Mouse (Mus musculus): ENCODE measurements around the gene Ube4a. TPM values are rescaled to one million over a fixed set of nuclear protein-coding genes. Genes with fewer than 3 reads are reported as not detected.
A peak's percentile ranks its signal among the peaks of the same experiment; 100 is the strongest.

The Ube4a gene
- 14.7 and 17.6 TPM in 2 replicates for polyA plus RNA-seq (2015; fragmentation: Nextera tagmentation; extraction: Ambion mirVana)

DNA sequence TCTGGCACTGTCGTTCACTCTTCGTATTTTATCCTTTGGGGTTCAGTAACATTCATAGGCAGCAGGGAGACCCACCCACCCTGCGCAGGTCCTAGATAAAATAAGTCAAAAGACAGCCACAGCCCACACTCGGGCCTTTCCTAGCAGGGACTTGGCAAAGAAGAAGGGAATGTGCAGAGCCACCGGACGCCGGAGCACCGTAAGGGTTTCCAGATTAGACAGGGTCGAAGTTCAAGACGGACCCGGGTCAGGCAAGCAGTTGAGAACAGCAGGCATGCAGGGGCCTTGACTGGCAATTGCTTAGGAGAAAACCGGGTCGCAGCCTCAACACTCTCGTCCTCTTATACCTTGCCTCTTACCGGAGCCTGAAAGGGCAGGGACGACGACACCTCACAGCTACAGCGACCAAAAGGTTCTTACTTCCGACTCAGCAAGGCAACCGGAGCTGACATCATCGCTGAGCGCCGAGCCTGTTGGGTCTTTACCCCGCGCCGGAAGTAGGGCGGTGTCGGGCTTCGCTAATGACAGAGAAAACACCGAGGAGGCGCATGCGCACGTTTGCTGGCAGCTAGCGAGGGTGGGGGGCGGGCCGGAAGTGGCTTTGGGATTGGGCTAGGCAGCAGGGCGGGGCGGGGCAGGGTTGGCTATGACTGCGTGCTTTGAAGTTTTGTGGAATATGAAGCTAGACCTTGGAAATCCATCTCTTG is at the start of gene Ube4a:
Ube4a (minus strand) TSS at position 475 of the 707 bp plus-strand sequence.
- H3K4me2 ChIP-seq, result peak within 1 kb of the TSS; percentile 90
- H3K4me3 ChIP-seq, result peak within 1 kb of the TSS; percentile 84
- H3K4me1 ChIP-seq (replicated peaks), result peaks cover 16% of the 10 kb centered on the region
- H3K27me3 ChIP-seq, result peaks cover 3% of the 10 kb centered on the region
- H3K9me3 ChIP-seq (replicated peaks), result no peaks in the 10 kb centered on the region
- peak; percentile 95 for ATAC-seq (replicated peaks; ENCODE audit: insufficient number of reproducible peaks, insufficient read depth, low FRiP score, low read depth)
- H3K36me3 ChIP-seq, result peaks cover 23% of the 10 kb centered on the region
- under 1% methylated on average over 39 of the region's 39 CpGs for WGBS
- H3K9ac ChIP-seq, result peak within 1 kb of the TSS; percentile 77
- H3K27ac ChIP-seq, result peak within 1 kb of the TSS; percentile 69

DNA sequence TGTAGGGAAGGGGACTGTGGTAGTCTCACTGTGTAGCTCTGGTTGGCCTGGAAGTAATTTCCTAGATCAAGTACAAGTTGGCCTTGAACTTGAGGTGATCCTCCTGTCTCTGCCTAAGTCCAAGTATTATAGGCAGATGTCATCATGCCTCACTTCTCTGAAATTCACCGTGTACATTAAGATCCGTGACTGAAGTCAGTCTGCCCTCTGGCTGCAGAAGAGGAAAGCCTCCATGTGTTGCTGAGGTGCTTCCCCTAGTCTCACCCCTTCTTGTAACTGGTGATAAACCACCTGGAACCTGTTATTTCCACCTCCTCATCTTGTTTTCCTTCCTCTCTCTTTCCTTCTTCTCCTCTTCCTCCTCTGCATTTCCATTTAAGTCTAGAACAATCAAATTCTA is 49.5 kb upstream of the Ube4a start:
- Histone ChIP-seq H3K36me3 (no peaks in the 10 kb centered on the region), H3K27me3 (no peaks in the 10 kb centered on the region), H3K4me1 (replicated peaks) (no peaks in the 10 kb centered on the region), H3K9me3 (replicated peaks) (no peaks in the 10 kb centered on the region), H3K9ac (no peak overlapping the region), H3K4me2 (no peak overlapping the region), H3K4me3 (no peak overlapping the region), H3K27ac (no peak overlapping the region)
- WGBS, result 32% methylated on average over 2 of the region's 2 CpGs
- no peak for ATAC-seq (replicated peaks; ENCODE audit: insufficient number of reproducible peaks, insufficient read depth, low FRiP score, low read depth)

DNA sequence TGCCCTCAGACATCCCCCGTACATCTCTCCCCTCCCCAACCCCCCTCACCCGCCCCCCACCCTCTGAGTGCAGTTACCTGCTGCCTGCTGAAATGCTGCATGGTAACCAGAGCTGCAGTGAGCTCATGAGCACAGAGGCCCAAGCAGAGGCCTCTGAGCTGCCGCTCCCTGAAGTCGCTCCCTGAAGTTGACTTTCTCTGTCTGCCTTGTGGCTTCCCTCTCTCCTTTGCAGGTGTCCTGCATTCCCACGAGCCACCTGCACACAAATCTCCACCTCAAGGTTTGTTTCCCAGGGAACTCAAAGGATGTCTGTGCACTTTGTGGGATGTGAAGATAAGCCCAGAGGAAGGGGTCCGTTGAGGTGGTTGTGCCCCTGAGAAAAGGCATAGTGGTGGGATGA is 45.9 kb upstream of the Ube4a start:
- no peaks in the 10 kb centered on the region for H3K27me3 ChIP-seq
- H3K4me1 ChIP-seq (replicated peaks), result no peaks in the 10 kb centered on the region
- no peaks in the 10 kb centered on the region for H3K9me3 ChIP-seq (replicated peaks)
- WGBS, result 36% methylated on average over 6 of the region's 6 CpGs
- ATAC-seq (replicated peaks; ENCODE audit: insufficient number of reproducible peaks, insufficient read depth, low FRiP score, low read depth), result no peak
- no peak overlapping the region for H3K27ac ChIP-seq
- H3K4me2 ChIP-seq, result no peak overlapping the region
- no peak overlapping the region for H3K9ac ChIP-seq
- H3K36me3 ChIP-seq, result no peaks in the 10 kb centered on the region
- no peak overlapping the region for H3K4me3 ChIP-seq

DNA sequence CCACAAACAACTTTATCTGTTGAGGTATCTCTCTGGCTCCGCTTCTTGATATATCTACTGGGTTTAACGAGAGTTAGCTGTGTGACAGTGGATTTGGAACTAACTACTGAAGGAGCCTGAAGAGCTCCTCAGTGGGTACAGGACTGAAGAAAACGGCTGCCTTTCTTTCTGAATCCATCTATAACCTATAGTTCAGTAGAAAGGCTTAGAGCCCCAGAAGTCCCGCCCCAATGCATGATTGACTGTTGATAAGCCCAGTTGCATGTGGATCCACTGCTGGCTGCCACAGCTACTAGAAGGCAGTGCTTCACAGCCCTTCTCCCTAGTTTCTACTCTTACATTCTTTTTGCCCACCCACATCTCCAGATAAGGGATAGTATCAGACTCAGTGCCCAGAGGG is 45.1 kb upstream of the Ube4a start:
- H3K9ac ChIP-seq, result no peak overlapping the region
- no peak overlapping the region for H3K4me3 ChIP-seq

DNA sequence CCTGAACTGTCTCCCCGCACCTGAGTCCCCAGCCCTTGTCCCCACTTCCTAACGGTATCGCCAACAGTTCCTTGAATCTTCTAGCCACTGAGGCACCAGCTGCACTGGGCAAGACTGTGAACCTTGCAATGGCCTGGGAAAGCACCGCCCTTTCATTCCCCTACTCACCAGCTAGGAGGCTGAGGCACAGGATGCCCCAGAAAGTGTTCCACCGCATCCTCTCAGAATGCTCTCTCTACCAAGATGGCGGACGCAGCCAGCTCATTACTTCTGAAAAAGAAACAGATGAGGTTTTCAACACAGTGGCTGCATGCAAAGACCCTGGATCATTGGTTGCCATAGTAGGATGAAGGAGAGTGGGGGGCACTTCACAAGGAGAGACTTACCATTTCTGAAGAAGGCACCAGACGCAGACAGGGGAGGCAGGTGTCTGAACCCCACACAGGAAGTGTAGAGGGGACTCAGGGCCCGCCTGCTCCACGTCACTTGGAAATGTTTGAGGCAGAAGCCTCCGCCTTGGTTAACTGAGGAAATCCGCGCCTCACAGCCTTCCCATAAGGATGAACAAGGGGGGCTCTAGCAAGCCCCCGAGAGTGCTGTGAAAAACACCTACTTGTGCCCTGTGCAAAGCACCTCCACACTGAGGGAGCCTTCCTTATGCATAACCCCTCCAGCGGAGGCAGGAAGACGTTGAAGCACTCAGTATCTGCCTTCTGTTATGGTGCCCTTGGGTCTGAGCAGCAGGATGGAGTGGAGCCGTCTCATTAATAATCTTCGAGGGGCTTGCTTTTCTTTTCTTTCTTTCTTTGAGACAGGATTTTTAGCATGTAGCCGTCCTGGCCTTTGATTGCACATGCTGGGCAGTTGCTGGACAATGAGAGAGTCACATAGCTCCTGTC is 44.0 kb upstream of the Ube4a start, which contains the start of gene Cd3e:
Cd3e (minus strand) TSS at position 448 of the 899 bp plus-strand sequence.
- Histone ChIP-seq H3K27ac (peak within 1 kb of the TSS; percentile 16; the same call in 1 of the 2 replicates), H3K4me3 (peak within 1 kb of the TSS; percentile 3; the same call in 1 of the 2 replicates), H3K9me3 (replicated peaks) (no peaks in the 10 kb centered on the region), H3K4me1 (replicated peaks) (no peaks in the 10 kb centered on the region), H3K9ac (no peak within 1 kb of the TSS), H3K27me3 (peaks cover 4% of the 10 kb centered on the region; the same call in 1 of the 2 replicates), H3K36me3 (no peaks in the 10 kb centered on the region), H3K4me2 (no peak within 1 kb of the TSS)
- WGBS, result 73% methylated on average over 19 of the region's 19 CpGs
- ATAC-seq (replicated peaks; ENCODE audit: insufficient number of reproducible peaks, insufficient read depth, low FRiP score, low read depth), result no peak

More for the DNA sequence above, 45.1 kb upstream of the Ube4a start:
- Histone ChIP-seq H3K4me1 (replicated peaks) (no peaks in the 10 kb centered on the region), H3K9me3 (replicated peaks) (no peaks in the 10 kb centered on the region), H3K4me2 (no peak overlapping the region), H3K27ac (peak overlapping the region; percentile 16; the same call in 1 of the 2 replicates), H3K36me3 (no peaks in the 10 kb centered on the region), H3K27me3 (no peaks in the 10 kb centered on the region)
- ATAC-seq (replicated peaks; ENCODE audit: insufficient number of reproducible peaks, insufficient read depth, low FRiP score, low read depth), result no peak
- WGBS, result 60% methylated on average over 4 of the region's 4 CpGs

DNA sequence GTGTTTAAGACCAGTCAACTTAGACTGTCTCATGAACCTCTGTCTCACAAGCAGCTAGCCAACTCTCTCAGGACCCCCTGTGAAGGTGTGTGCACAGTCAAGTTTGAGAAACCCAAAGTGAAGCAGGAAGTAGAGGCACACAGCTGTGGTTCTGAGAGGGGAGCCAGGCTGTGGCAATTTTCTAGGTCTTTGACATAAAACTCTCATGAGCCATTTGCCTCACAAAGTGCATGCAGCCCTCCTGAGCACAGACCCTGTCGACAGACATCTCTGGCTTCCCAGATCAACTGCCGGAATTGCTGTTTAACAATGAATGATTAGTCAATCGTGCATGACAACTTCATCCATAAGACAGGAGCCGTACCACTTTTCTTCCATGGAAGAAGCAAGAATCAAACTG is 42.9 kb upstream of the Ube4a start:
- no peak overlapping the region for H3K4me2 ChIP-seq
- WGBS, result 70% methylated on average over 4 of the region's 4 CpGs
- peak overlapping the region; percentile 3; the same call in 1 of the 2 replicates for H3K4me3 ChIP-seq
- no peak overlapping the region; the same call in 1 of the 2 replicates for H3K27ac ChIP-seq
- H3K4me1 ChIP-seq (replicated peaks), result no peaks in the 10 kb centered on the region
- H3K9me3 ChIP-seq (replicated peaks), result no peaks in the 10 kb centered on the region
- ATAC-seq (replicated peaks; ENCODE audit: insufficient number of reproducible peaks, insufficient read depth, low FRiP score, low read depth), result no peak
- H3K27me3 ChIP-seq, result peaks cover 4% of the 10 kb centered on the region; the same call in 1 of the 2 replicates
- H3K9ac ChIP-seq, result no peak overlapping the region
- no peaks in the 10 kb centered on the region for H3K36me3 ChIP-seq

DNA sequence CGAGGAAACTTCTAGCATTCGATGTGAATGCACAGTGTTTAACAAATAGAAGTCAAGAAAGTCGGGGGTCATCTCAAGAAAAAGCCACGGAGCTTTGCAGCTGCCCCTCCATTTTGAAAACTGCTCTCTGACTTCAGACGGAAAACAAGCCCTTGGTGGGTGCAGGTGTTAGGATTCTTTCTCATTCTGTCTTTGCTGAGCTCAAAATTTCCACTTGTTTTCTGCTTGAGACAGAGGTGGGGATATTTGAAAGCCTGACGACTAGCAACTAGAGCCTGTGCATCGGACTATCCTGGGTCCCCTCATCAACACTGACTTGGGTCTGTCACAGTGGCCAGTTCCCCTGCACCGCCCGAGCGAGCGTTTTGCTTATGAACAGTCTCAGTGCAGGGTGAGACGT is 42.0 kb upstream of the Ube4a start:
- no peak for ATAC-seq (replicated peaks; ENCODE audit: insufficient number of reproducible peaks, insufficient read depth, low FRiP score, low read depth)

DNA sequence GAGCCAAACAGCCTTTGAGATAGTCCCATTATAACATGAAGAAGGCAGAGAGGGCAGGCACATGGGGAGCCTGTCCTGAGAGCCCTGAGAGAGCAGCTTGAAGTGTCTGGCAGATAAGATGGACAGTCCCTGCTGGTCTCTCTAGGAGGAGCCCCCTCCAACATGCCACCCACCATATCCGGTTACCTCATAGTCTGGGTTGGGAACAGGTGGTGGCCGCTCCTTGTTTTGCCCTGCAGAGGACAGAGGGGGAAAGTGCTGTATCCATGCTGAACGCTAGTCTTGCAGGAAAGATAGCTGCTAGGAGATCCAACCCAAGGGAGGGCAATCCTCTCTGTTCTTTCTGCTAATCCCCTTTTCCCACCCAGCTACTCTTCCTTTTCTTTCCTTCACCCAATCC is 34.8 kb upstream of the Ube4a start:
- Histone ChIP-seq H3K4me1 (replicated peaks) (no peaks in the 10 kb centered on the region), H3K4me3 (no peak overlapping the region), H3K27me3 (peaks cover 7% of the 10 kb centered on the region; the same call in 1 of the 2 replicates), H3K4me2 (no peak overlapping the region), H3K27ac (no peak overlapping the region), H3K9me3 (replicated peaks) (no peaks in the 10 kb centered on the region), H3K9ac (no peak overlapping the region), H3K36me3 (no peaks in the 10 kb centered on the region)
- ATAC-seq (replicated peaks; ENCODE audit: insufficient number of reproducible peaks, insufficient read depth, low FRiP score, low read depth), result no peak
- 53% methylated on average over 3 of the region's 3 CpGs for WGBS

More for the DNA sequence above, 42.0 kb upstream of the Ube4a start:
- H3K27ac ChIP-seq, result no peak overlapping the region
- no peaks in the 10 kb centered on the region for H3K9me3 ChIP-seq (replicated peaks)
- H3K27me3 ChIP-seq, result peaks cover 4% of the 10 kb centered on the region; the same call in 1 of the 2 replicates
- no peaks in the 10 kb centered on the region for H3K36me3 ChIP-seq
- H3K4me3 ChIP-seq, result no peak overlapping the region
- H3K9ac ChIP-seq, result no peak overlapping the region
- H3K4me2 ChIP-seq, result no peak overlapping the region
- H3K4me1 ChIP-seq (replicated peaks), result no peaks in the 10 kb centered on the region
- WGBS, result 69% methylated on average over 12 of the region's 12 CpGs

DNA sequence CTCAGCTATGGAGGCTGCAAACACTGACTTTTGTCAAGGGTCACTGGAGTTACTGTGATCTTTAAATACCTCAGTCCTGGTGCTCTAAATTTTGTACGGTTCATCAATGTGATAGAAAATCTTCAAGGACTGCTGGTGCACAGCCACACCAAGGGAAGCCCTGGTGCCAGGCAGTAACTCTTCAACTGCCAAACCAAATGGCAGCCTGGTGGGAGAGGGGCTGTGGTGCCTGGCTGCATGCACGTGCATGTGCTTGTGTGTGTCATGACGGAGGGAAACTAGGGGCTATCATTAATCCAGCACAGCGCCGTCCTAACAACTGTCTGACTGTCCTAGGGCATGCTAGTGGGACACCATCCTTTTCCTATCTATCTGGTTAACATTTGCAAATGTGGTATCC is 34.4 kb upstream of the Ube4a start:
- H3K9me3 ChIP-seq (replicated peaks), result no peaks in the 10 kb centered on the region
- no peak overlapping the region for H3K4me3 ChIP-seq
- no peaks in the 10 kb centered on the region for H3K4me1 ChIP-seq (replicated peaks)
- peaks cover 6% of the 10 kb centered on the region; the same call in 1 of the 2 replicates for H3K27me3 ChIP-seq
- ATAC-seq (replicated peaks; ENCODE audit: insufficient number of reproducible peaks, insufficient read depth, low FRiP score, low read depth), result no peak
- WGBS, result 71% methylated on average over 5 of the region's 5 CpGs
- H3K4me2 ChIP-seq, result no peak overlapping the region
- no peak overlapping the region for H3K9ac ChIP-seq
- H3K27ac ChIP-seq, result no peak overlapping the region
- H3K36me3 ChIP-seq, result no peaks in the 10 kb centered on the region

DNA sequence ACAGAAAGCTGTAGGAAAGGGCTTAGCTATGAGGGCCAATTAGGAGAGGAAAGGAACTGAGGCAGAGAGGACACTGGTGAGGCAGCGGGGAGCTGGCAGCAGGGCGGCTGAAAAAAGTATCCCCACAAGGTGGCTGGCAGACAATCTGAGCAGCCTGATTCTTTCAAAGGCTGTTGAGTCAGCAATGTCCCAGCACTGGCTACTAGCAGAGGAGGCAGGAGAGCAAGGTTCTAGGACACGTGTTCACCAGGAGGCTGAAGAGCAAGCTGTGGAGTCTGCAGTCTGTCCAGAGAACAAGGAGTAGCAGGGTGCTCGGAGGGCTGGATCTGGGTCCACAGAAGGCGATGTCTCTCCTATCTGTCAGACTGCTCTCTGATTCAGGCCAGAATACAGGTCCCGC is 33.8 kb upstream of the Ube4a start:
- H3K4me2 ChIP-seq, result no peak overlapping the region

DNA sequence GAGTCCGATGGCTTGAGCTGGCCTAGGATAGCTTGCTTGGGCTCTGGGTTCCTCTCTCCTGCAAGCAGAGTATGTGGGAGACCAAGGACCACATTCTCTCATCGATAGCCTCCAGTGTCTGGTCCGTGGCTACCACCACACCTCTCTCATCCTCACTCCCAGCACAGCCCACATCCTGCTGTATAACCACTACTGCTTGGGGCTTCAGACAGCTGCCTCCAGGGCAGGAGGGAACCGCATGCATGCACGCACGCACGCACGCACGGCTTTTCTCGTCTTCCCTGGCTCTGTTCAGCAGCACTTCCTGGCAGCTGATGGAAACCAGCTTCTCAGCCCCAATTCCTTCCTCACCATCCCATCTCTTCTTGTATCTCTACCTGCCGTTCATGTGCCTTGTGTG is 32.7 kb upstream of the Ube4a start:
- Histone ChIP-seq H3K4me3 (no peak overlapping the region), H3K27me3 (0 out of 2 replicates have a peak, but pooled peaks cover 3% of the 10 kb centered on the region), H3K4me1 (replicated peaks) (no peaks in the 10 kb centered on the region), H3K9me3 (replicated peaks) (no peaks in the 10 kb centered on the region), H3K9ac (no peak overlapping the region), H3K27ac (no peak overlapping the region), H3K36me3 (no peaks in the 10 kb centered on the region), H3K4me2 (no peak overlapping the region)
- no peak for ATAC-seq (replicated peaks; ENCODE audit: insufficient number of reproducible peaks, insufficient read depth, low FRiP score, low read depth)
- WGBS, result 52% methylated on average over 11 of the region's 11 CpGs

More for the DNA sequence above, 33.8 kb upstream of the Ube4a start:
- no peak for ATAC-seq (replicated peaks; ENCODE audit: insufficient number of reproducible peaks, insufficient read depth, low FRiP score, low read depth)
- Histone ChIP-seq H3K4me1 (replicated peaks) (no peaks in the 10 kb centered on the region), H3K4me3 (no peak overlapping the region), H3K27me3 (0 out of 2 replicates have a peak, but pooled peaks cover 3% of the 10 kb centered on the region), H3K27ac (no peak overlapping the region), H3K36me3 (no peaks in the 10 kb centered on the region), H3K9ac (no peak overlapping the region), H3K9me3 (replicated peaks) (no peaks in the 10 kb centered on the region)
- 47% methylated on average over 6 of the region's 6 CpGs for WGBS
